Mouse (Mus musculus): ENCODE data around the gene Gm2030.
"Not testable (repeated sequence)": the region's sequence is repeated elsewhere in the genome, so short reads cannot be mapped to it uniquely, and the experiment has no call there.

Gm2030 gene

DNA sequence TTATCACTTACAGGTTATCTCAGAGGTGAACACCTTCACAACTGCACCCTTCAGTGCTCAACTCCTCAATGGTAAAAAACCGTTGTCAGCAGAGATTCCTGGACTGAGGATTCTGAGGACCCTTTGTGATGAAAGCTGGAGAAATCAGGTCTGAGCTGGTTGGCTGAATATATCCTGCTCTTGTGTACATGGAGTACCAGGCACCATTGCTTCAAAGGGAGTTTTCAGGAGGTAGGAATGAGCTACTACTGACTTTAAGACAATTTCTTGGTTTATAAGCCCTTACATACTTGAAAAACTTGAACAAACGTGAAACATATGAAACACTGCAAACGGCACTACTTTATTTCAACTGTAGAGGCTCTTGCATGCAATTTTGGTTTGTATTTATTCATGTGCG, at the start of gene Gm2030:
Gm2030 (minus strand) TSS at position 101 of the 400 bp plus-strand sequence.
- H3K36me3 ChIP-seq (ENCODE audit: control insufficient read depth, insufficient read depth, low read length, poor library complexity, severe bottlenecking); DNase-seq (ENCODE audit: low read depth, low spot score); H3K27me3 ChIP-seq (ENCODE audit: control insufficient read depth, insufficient read depth, low read length, poor library complexity, severe bottlenecking): not testable (repeated sequence)
